Mouse (Mus musculus) liver, embryonic 14.5 days (tissue): ENCODE measurements around the gene Acer3. TPM values are rescaled to one million over a fixed set of nuclear protein-coding genes. Genes with fewer than 3 reads are reported as not detected.
A peak's percentile ranks its signal among the peaks of the same experiment; 100 is the strongest.

Source experiments
- ATAC-seq: fragments of 200-750 bp; cut with Nextera tagmentation; 2 replicates; pipeline ENCODE4 v1.8.0; 2017; ENCODE audit warnings: moderate number of reproducible peaks, mild to moderate bottlenecking, moderate library complexity; ENCODE audit not compliant: insufficient read depth
- DNase-seq, 3 experiments: peaks; one replicate each; pipeline ENCODE4 v3.0.0-alpha.2; 2012 to 2013; ENCODE audit warnings: low read depth in 3 of 3, low spot score in 3 of 3
- H3K27ac ChIP-seq: fragments of 300-500 bp; sonication (generic); 2 replicates; pipeline ENCODE4 v1.5.1; 2014; ENCODE audit warnings: moderate library complexity, mild to moderate bottlenecking, control low read depth, inconsistent platforms
- H3K27me3 ChIP-seq: fragments of 300-500 bp; sonication (generic); 2 replicates; pipeline ENCODE4 v1.6.1; 2014; ENCODE audit warnings: mild to moderate bottlenecking, low read length, moderate library complexity; ENCODE audit not compliant: control insufficient read depth, insufficient read depth
- H3K36me3 ChIP-seq: fragments of 300-500 bp; sonication (generic); replicated peaks from 2 replicates; pipeline ENCODE4 v1.6.1; 2014; ENCODE audit warnings: low read depth; ENCODE audit not compliant: control insufficient read depth, insufficient read depth
- H3K4me1 ChIP-seq, 2 experiments: fragments of 200-500 bp in 1 of 2; fragments of 300-500 bp in 1 of 2; sonication (generic) in 1 of 2; replicated peaks; 2 replicates each; pipeline ENCODE4 v1.6.1; 2012 to 2014; ENCODE audit warnings: antibody characterized with exemption in 1 of 2, inconsistent platforms in 1 of 2, low read length in 1 of 2; ENCODE audit not compliant: control insufficient read depth in 2 of 2, insufficient read depth in 2 of 2
- H3K4me2 ChIP-seq: fragments of 300-500 bp; sonication (generic); 2 replicates; pipeline ENCODE4 v1.6.1; 2014; ENCODE audit warnings: low read depth, mild to moderate bottlenecking, control low read depth, moderate library complexity
- H3K4me3 ChIP-seq, 2 experiments: fragments of 200-500 bp in 1 of 2; fragments of 300-500 bp in 1 of 2; sonication (generic) in 1 of 2; 2 replicates each; pipeline ENCODE4 v1.5.1; 2012 to 2014; ENCODE audit warnings: low read depth in 2 of 2, low read length in 2 of 2, mild to moderate bottlenecking in 2 of 2, control low read depth in 1 of 2, inconsistent platforms in 1 of 2, moderate library complexity in 1 of 2; ENCODE audit not compliant: insufficient read depth in 1 of 2
- H3K9ac ChIP-seq: fragments of 300-500 bp; sonication (generic); replicated peaks from 2 replicates; pipeline ENCODE4 v1.6.1; 2014; ENCODE audit warnings: mild to moderate bottlenecking, control low read depth, moderate library complexity
- H3K9me3 ChIP-seq: fragments of 300-500 bp; sonication (generic); 2 replicates; pipeline ENCODE4 v1.6.1; 2016; ENCODE audit warnings: low read length, mixed read lengths; ENCODE audit not compliant: control insufficient read depth
- CTCF ChIP-seq: IDR thresholded peaks from 2 replicates; pipeline ENCODE4 v1.5.1; 2016; ENCODE audit warnings: antibody characterized with exemption, low read depth, control low read depth
- EP300 ChIP-seq: IDR thresholded peaks from 2 replicates; pipeline ENCODE4 v1.6.1; 2016; ENCODE audit warnings: antibody characterized with exemption, low read depth
- WGBS: fragments of 180-500 bp; shearing (Covaris S2); extraction: QIAGEN DNeasy Blood & Tissue Kit; methylation state at CpG from one replicate; pipeline ENCODE4 v1.1.7; 2014; ENCODE audit not compliant: insufficient replicate concordance; 5-methylcytosine and 5-hydroxymethylcytosine counted together
- polyA plus RNA-seq, 2 experiments: library from polyadenylated mRNA; depleted of rRNA in 1 of 2; stranded (reverse) in 1 of 2; unstranded in 1 of 2; fragments of >200 nt; fragmentation: Nextera tagmentation in 1 of 2; extraction: Ambion mirVana in 1 of 2; gene quantifications; 2 replicates each; pipeline versions ENCODE4 v1.2.1 to v1.2.3; 2012 to 2014

The Acer3 gene
- polyA plus RNA-seq (2012; rRNA removed) (7.5 and 13.8 TPM in 2 replicates), polyA plus RNA-seq (2014; fragmentation: Nextera tagmentation; extraction: Ambion mirVana) (24.0 and 26.5 TPM in 2 replicates)

- Histone ChIP-seq H3K4me1 (peaks cover 4 to 9% of the 10 kb centered on the region in 2 experiments; a peak in 3 of 4 replicates), H3K36me3 (no peaks in the 10 kb centered on the region), H3K27me3 (no peaks in the 10 kb centered on the region), H3K9me3 (no peaks in the 10 kb centered on the region), H3K9ac (no peak within 1 kb of the TSS), H3K4me3 (no peak within 1 kb of the TSS), H3K4me2 (no peak within 1 kb of the TSS), H3K27ac (no peak within 1 kb of the TSS)
- ATAC-seq (no peak), DNase-seq (no peak)
- 45% methylated on average over 2 of the region's 2 CpGs for WGBS
- no peak for TF ChIP-seq CTCF
- no peak for TF ChIP-seq EP300
Observed at GRCm38 (mm10) chr7:98321083-98321482, at the start of gene Acer3. TSS of gene Acer3 (minus strand) at chr7:98321208.

GRCm38 (mm10) chr7:98369762-98370369, 48.9 kb upstream of the Acer3 start:
- ATAC-seq (no peak), DNase-seq (no peak)
- Histone ChIP-seq H3K9me3 (no peaks in the 10 kb centered on the region), H3K4me2 (no peak overlapping the region), H3K36me3 (no peaks in the 10 kb centered on the region), H3K9ac (no peak overlapping the region), H3K27ac (no peak overlapping the region), H3K4me3 (no peak overlapping the region), H3K27me3 (no peaks in the 10 kb centered on the region), H3K4me1 (no peaks in the 10 kb centered on the region)
- 50% methylated on average over 10 of the region's 10 CpGs for WGBS
- TF ChIP-seq CTCF: no peak
- TF ChIP-seq EP300: no peak

GRCm38 (mm10) chr7:98361662-98362061, 40.7 kb upstream of the Acer3 start:
- Histone ChIP-seq H3K9ac (no peak overlapping the region), H3K27ac (no peak overlapping the region), H3K27me3 (peaks cover 32% of the 10 kb centered on the region), H3K4me3 (no peak overlapping the region; a peak in 1 of 4 replicates), H3K36me3 (no peaks in the 10 kb centered on the region), H3K9me3 (no peaks in the 10 kb centered on the region), H3K4me1 (peaks cover 0 to 2% of the 10 kb centered on the region in 2 experiments; a peak in 2 of 4 replicates), H3K4me2 (peak overlapping the region; percentile 45)
- DNase-seq (no peak), ATAC-seq (no peak)
- no peak for TF ChIP-seq EP300
- TF ChIP-seq CTCF: no peak
- 24% methylated on average over 2 of the region's 2 CpGs for WGBS

DNA sequence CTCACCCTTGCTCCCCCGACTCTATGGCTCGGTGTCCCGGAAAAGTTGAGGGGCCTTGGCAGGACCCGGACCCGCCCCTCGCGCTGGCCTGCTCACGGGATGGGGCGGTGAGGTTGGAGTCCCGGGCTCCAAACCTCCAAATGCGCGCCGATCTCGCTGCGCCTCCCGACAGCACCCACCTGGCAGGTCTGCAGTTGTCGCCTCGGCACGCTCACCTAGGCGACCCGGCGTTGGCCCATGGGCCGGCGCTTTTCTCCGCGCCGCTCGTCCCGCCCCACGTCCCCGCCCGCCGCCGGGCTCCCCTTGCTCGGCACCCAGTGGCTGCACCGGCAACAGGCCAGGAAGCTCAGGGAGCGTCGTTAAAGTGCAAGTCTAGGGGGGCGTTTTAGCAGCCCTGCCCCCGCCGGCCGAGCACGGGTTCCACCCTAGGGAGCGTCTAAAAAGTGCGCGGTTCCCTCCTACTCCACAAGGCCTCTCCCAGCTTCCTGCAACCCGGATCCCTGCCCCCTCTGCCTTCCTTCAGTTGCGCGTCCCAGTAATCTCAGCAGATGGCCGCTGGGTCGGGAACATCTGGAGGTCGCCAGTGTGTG, 40.1 kb upstream of the Acer3 start, which contains the start of gene Tsku:
TSS of gene Tsku (minus strand) at position 266 of the 590 bp plus-strand sequence.
- TF ChIP-seq EP300 (no peak), CTCF (no peak)
- no peaks in the 10 kb centered on the region for H3K9me3 ChIP-seq
- DNase-seq (peak in 2 of 3 experiments; percentile 35), ATAC-seq (peak; percentile 79)
- no peak within 1 kb of the TSS for H3K27ac ChIP-seq
- H3K4me3 ChIP-seq: peak within 1 kb of the TSS; percentile 52 to 53
- WGBS: under 1% methylated on average over 52 of the region's 52 CpGs
- no peaks in the 10 kb centered on the region for H3K36me3 ChIP-seq
- H3K9ac ChIP-seq: no peak within 1 kb of the TSS
- H3K4me1 ChIP-seq: peaks cover 0 to 2% of the 10 kb centered on the region in 2 experiments; a peak in 2 of 4 replicates
- H3K4me2 ChIP-seq: peak within 1 kb of the TSS; percentile 45
- peaks cover 32% of the 10 kb centered on the region for H3K27me3 ChIP-seq

- Histone ChIP-seq H3K9ac (no peak overlapping the region), H3K4me3 (peak overlapping the region; percentile 52 to 53)
- no peak for TF ChIP-seq EP300
- no peak for TF ChIP-seq CTCF
Observed at GRCm38 (mm10) chr7:98360621-98360990, 39.6 kb upstream of the Acer3 start.

More at GRCm38 (mm10) chr7:98360621-98360990, 39.6 kb upstream of the Acer3 start:
- Histone ChIP-seq H3K4me2 (peak overlapping the region; percentile 45), H3K27ac (no peak overlapping the region), H3K27me3 (peaks cover 32% of the 10 kb centered on the region), H3K36me3 (no peaks in the 10 kb centered on the region), H3K9me3 (no peaks in the 10 kb centered on the region), H3K4me1 (peaks cover 0 to 4% of the 10 kb centered on the region in 2 experiments; a peak in 2 of 4 replicates)
- DNase-seq (no peak), ATAC-seq (no peak)
- WGBS: under 1% methylated on average over 20 of the region's 20 CpGs
